Mouse (Mus musculus): ENCODE measurements around the gene Taar7a.

GRCm38 (mm10) chr10:24037314-24037713, 44.0 kb upstream of the Taar7a start, which contains the start of gene Taar7e:
- TF ChIP-seq HCFC1 (IDR thresholded peaks at IDR 0.05; ENCODE audit: borderline replicate concordance, insufficient read depth, low read length) (no peak), ZC3H11A (IDR thresholded peaks at IDR 0.05; ENCODE audit: borderline replicate concordance, low read depth, low read length) (no peak), MAFK (IDR thresholded peaks at IDR 0.05; ENCODE audit: insufficient read depth, low read depth, low read length) (no peak)
